Mouse (Mus musculus): ENCODE results near the gene 4931409K22Rik.

DNA sequence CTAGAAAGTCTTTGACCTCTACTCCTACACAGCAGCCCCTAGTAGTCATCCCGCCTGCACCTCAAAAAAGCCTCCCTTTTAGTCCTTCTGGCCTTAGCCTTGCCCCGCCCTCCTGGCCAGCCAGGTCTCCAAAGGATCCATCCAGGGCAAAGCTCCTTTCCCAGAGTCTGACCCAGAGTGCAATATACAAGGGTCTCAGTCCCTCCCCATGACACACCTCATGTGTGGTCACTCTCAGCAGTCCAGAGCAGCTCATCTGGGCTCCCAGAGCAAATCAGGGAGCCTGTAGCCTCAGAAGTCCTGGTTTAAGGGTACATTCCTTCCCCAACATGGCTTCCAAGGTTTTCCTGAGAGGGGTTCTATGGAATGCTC lies 5.3 kb downstream of the 4931409K22Rik start:
- TF ChIP-seq POLR2A (IDR thresholded peaks at IDR 0.05; ENCODE audit: borderline replicate concordance, control insufficient read depth, low read depth, low read length), result no peak
- no peak for TF ChIP-seq CTCF (IDR thresholded peaks at IDR 0.05; ENCODE audit: control insufficient read depth, insufficient read depth, low read length)
